Mouse (Mus musculus): Measurements from ENCODE around the gene Ppp2r2c. TPM values are rescaled to one million over a fixed set of nuclear protein-coding genes. Genes with fewer than 3 reads are reported as not detected.

Gene Ppp2r2c
- total RNA-seq, 1 experiment from 2014 or later: not detected

GRCm38 (mm10) chr5:36910980-36911379 lies 42.7 kb downstream of the Ppp2r2c start:
- no peak for ATAC-seq (replicated peaks in 1 of 2; ENCODE audit: insufficient read depth in 1 of 2, low FRiP score in 2 of 2, low TSS enrichment in 1 of 2, low read depth in 1 of 2, poor library complexity in 2 of 2, severe bottlenecking in 2 of 2)

GRCm38 (mm10) chr5:36911759-36912352 lies 43.5 kb downstream of the Ppp2r2c start:
- ATAC-seq (replicated peaks in 1 of 2; ENCODE audit: insufficient read depth in 1 of 2, low FRiP score in 2 of 2, low TSS enrichment in 1 of 2, low read depth in 1 of 2, poor library complexity in 2 of 2, severe bottlenecking in 2 of 2): no peak

GRCm38 (mm10) chr5:36912602-36913310 lies 44.4 kb downstream of the Ppp2r2c start:
- ATAC-seq (replicated peaks in 1 of 2; ENCODE audit: insufficient read depth in 1 of 2, low FRiP score in 2 of 2, low TSS enrichment in 1 of 2, low read depth in 1 of 2, poor library complexity in 2 of 2, severe bottlenecking in 2 of 2): no peak

GRCm38 (mm10) chr5:36915256-36915655 lies 46.9 kb downstream of the Ppp2r2c start:
- no peak for ATAC-seq (replicated peaks in 1 of 2; ENCODE audit: insufficient read depth in 1 of 2, low FRiP score in 2 of 2, low TSS enrichment in 1 of 2, low read depth in 1 of 2, poor library complexity in 2 of 2, severe bottlenecking in 2 of 2)

- ATAC-seq (replicated peaks in 1 of 2; ENCODE audit: insufficient read depth in 1 of 2, low FRiP score in 2 of 2, low TSS enrichment in 1 of 2, low read depth in 1 of 2, poor library complexity in 2 of 2, severe bottlenecking in 2 of 2): no peak
These were observed 48.3 kb downstream of the Ppp2r2c start for GRCm38 (mm10) chr5:36916581-36916980.

- no peak for ATAC-seq (replicated peaks in 1 of 2; ENCODE audit: insufficient read depth in 1 of 2, low FRiP score in 2 of 2, low TSS enrichment in 1 of 2, low read depth in 1 of 2, poor library complexity in 2 of 2, severe bottlenecking in 2 of 2)
These were observed 48.9 kb downstream of the Ppp2r2c start for GRCm38 (mm10) chr5:36917245-36917644.

- ATAC-seq (replicated peaks in 1 of 2; ENCODE audit: insufficient read depth in 1 of 2, low FRiP score in 2 of 2, low TSS enrichment in 1 of 2, low read depth in 1 of 2, poor library complexity in 2 of 2, severe bottlenecking in 2 of 2): no peak
These were observed 49.7 kb downstream of the Ppp2r2c start for GRCm38 (mm10) chr5:36918016-36918415.

GRCm38 (mm10) chr5:36920072-36920471 lies 51.8 kb downstream of the Ppp2r2c start:
- no peak for ATAC-seq (replicated peaks in 1 of 2; ENCODE audit: insufficient read depth in 1 of 2, low FRiP score in 2 of 2, low TSS enrichment in 1 of 2, low read depth in 1 of 2, poor library complexity in 2 of 2, severe bottlenecking in 2 of 2)

GRCm38 (mm10) chr5:36921871-36922270 lies 53.6 kb downstream of the Ppp2r2c start:
- ATAC-seq (replicated peaks in 1 of 2; ENCODE audit: insufficient read depth in 1 of 2, low FRiP score in 2 of 2, low TSS enrichment in 1 of 2, low read depth in 1 of 2, poor library complexity in 2 of 2, severe bottlenecking in 2 of 2): no peak

GRCm38 (mm10) chr5:36922811-36923210 lies 54.5 kb downstream of the Ppp2r2c start:
- peak; percentile 53 to 66; a peak in 3 of 4 replicates for ATAC-seq (replicated peaks in 1 of 2; ENCODE audit: insufficient read depth in 1 of 2, low FRiP score in 2 of 2, low TSS enrichment in 1 of 2, low read depth in 1 of 2, poor library complexity in 2 of 2, severe bottlenecking in 2 of 2)

GRCm38 (mm10) chr5:36923826-36924700 lies 55.8 kb downstream of the Ppp2r2c start:
- ATAC-seq (replicated peaks in 1 of 2; ENCODE audit: insufficient read depth in 1 of 2, low FRiP score in 2 of 2, low TSS enrichment in 1 of 2, low read depth in 1 of 2, poor library complexity in 2 of 2, severe bottlenecking in 2 of 2): no peak

- ATAC-seq (replicated peaks in 1 of 2; ENCODE audit: insufficient read depth in 1 of 2, low FRiP score in 2 of 2, low TSS enrichment in 1 of 2, low read depth in 1 of 2, poor library complexity in 2 of 2, severe bottlenecking in 2 of 2): no peak
These were observed 60.4 kb downstream of the Ppp2r2c start for GRCm38 (mm10) chr5:36928701-36929100.

- no peak for ATAC-seq (replicated peaks in 1 of 2; ENCODE audit: insufficient read depth in 1 of 2, low FRiP score in 2 of 2, low TSS enrichment in 1 of 2, low read depth in 1 of 2, poor library complexity in 2 of 2, severe bottlenecking in 2 of 2)
These were observed 61.1 kb downstream of the Ppp2r2c start for GRCm38 (mm10) chr5:36929376-36929775.

GRCm38 (mm10) chr5:36933383-36933782 lies 65.1 kb downstream of the Ppp2r2c start:
- ATAC-seq (replicated peaks in 1 of 2; ENCODE audit: insufficient read depth in 1 of 2, low FRiP score in 2 of 2, low TSS enrichment in 1 of 2, low read depth in 1 of 2, poor library complexity in 2 of 2, severe bottlenecking in 2 of 2): no peak

GRCm38 (mm10) chr5:36935486-36936473 lies 67.5 kb downstream of the Ppp2r2c start:
- ATAC-seq (replicated peaks in 1 of 2; ENCODE audit: insufficient read depth in 1 of 2, low FRiP score in 2 of 2, low TSS enrichment in 1 of 2, low read depth in 1 of 2, poor library complexity in 2 of 2, severe bottlenecking in 2 of 2): no peak

GRCm38 (mm10) chr5:36936548-36936947 lies 68.2 kb downstream of the Ppp2r2c start:
- no peak for ATAC-seq (replicated peaks in 1 of 2; ENCODE audit: insufficient read depth in 1 of 2, low FRiP score in 2 of 2, low TSS enrichment in 1 of 2, low read depth in 1 of 2, poor library complexity in 2 of 2, severe bottlenecking in 2 of 2)

GRCm38 (mm10) chr5:36938021-36938420 lies 69.7 kb downstream of the Ppp2r2c start:
- no peak for ATAC-seq (replicated peaks in 1 of 2; ENCODE audit: insufficient read depth in 1 of 2, low FRiP score in 2 of 2, low TSS enrichment in 1 of 2, low read depth in 1 of 2, poor library complexity in 2 of 2, severe bottlenecking in 2 of 2)

Data from hematopoietic stem cell, adult 5-6 weeks (primary cell).